Mouse (Mus musculus): ENCODE measurements around the gene Map7d1.

The Map7d1 gene

DNA sequence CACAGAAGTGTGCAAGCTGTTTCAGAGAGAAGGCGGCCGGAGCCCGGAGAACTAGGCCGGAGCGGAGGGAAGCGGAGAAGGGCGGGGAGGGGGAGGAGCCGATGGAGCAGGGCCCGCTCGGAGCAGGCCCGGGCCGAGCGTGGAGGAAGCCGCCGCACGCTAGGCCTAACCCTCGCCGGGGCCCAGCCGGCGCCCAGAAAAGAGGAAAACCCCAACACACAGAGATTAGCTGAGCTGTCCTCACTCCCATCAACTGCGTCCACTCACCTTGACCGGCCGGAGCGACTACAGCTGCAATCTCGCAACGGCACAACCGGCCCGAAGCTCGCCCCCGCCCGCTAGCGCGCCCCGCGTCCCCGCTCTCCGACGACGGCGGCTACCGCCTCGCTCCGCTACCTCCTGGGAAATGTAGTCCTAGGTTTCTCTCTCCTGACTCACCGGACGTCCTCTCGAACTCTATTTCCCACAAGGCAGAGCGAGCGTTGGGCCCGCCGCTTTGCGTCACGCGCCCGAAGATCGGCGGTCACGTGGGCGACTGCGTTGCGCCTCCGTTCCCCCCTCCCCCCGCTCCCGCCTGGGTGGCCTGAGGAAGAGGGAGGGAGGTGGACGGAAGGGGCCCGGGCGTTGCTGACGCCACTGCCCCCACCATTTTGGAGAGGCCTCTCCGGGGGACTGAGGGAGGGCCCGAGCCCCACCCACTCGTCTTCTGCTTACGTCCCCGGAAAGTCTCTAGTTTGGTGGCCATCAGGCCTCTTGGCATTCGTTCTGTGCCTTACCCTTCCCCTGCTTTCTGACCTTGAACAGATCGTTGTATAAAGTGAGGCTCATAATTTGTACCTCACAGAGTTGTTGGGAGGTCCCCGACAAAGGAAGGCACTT, 53.6 kb downstream of the Map7d1 start, which contains the start of gene Thrap3:
Thrap3 (minus strand) TSS at position 458 of the 879 bp plus-strand sequence.
- DNase-seq (ENCODE audit: low read depth in 2 of 2, low spot score in 2 of 2): peak; percentile 97 to 98

DNA sequence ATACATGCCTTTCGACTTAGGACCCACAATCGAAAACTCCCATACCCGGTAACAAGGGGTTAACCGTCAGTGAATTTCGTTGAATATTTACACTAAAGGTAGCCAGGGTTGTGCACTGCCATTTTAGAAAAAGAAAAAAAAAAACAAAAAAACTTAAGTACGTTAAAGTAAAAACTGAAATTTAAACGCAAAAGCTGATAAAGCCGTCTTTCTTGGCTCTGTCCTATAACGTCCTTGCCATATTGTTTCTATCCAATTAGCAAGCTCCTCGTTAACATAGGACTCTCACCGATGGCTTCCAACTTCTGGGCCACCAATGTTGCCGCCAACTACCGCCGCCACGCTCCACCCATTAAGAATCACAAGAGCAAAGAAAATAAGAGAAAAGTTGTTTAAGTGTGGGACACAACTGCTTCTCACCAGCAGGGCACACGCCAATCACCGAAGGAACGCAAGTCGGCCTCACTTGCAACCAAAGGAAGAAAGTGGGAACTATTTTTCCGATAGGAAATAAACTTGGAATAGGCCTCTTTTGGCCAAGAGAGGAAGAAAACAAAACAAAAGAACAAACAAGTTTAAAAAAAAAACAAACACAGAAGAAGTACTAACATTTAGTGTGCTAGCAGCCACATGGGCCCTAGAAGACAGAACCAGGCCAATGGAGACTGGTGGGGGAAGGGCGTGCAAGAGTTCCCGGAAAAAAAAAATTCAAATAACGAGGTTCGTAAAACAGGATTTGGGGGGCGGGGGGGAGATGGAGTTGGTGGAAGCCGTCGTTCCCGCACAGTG, 54.4 kb downstream of the Map7d1 start:
- DNase-seq (ENCODE audit: low read depth in 2 of 2, low spot score in 2 of 2): peak; percentile 48 to 66

DNA sequence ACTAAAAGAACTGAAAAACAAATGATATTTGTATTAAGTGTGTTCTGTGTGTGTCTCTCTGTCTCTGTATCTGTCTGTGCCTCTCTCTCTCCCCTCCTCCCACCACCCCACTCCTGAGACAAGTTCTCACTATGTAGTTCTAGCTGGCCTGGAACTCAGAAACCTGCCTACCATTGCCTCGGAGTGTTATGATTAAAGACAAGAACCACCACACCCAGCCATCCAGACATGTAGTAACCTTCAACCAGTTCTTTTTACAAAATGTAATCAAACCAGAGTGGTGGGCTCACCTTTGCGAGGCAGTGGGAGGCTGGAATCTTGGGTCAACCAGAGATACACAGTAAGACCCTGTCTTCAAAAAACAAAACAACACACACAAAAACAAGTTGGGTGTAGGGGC, 55.5 kb downstream of the Map7d1 start:
- no peak for DNase-seq (ENCODE audit: low read depth in 2 of 2, low spot score in 2 of 2)

DNA sequence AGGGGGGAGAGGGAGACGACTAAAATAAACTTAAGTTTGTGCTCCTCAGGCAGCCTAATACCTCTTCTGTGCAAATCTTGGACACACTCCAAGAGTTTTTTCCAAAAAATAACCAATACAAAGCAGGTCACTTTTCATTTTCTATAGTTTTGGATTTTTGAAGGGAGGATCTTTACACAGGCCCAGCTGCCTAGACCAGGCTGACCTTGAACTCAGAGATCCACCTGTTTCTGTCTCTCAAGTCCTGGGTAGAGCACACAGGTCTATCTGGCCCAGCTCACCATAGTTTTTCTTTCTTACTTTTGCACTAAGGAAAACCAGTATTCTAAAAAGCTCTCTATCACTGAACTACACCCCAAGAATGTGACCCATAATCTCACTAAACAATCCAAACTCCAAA, 56.1 kb downstream of the Map7d1 start:
- no peak for DNase-seq (ENCODE audit: low read depth in 2 of 2, low spot score in 2 of 2)

DNA sequence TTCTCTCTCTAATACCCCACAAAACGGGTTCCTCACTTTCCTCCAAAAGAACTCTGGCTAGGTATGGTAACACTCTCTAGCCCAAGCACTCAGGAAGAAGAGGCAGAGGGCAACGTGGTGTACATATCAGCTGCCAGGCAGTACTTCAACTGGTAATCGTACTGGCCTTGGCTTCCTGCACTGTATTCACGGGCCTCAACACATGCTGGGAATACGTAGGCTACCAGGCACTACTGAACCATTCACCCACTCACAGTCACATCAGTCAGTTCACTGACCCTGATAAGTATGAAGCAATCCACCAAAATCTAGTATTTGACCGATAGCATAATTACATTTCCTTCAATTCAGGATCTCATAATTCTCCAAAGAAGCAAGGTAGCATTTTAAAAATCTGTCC, 56.6 kb downstream of the Map7d1 start:
- DNase-seq (ENCODE audit: low read depth in 2 of 2, low spot score in 2 of 2): no peak

DNA sequence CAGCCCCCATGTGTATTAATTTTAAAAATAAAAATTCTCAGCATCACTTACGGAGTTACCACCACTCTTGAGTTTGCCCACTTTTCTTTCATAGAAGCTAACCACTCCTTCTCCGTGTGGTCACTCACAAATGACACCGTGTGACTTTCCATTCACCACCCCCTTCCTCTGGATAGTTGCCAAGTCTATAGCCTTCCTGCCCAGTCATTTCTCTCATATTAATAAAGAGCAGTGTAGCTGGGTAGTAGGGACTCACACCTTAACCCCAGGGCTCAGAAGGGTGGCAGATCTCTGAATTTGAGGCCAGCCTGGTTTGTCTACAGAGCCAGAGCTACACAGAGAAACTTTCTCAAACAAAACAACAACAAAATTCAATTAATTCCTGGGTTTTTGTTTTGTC, 58.7 kb downstream of the Map7d1 start:
- no peak for DNase-seq (ENCODE audit: low read depth in 2 of 2, low spot score in 2 of 2)

DNA sequence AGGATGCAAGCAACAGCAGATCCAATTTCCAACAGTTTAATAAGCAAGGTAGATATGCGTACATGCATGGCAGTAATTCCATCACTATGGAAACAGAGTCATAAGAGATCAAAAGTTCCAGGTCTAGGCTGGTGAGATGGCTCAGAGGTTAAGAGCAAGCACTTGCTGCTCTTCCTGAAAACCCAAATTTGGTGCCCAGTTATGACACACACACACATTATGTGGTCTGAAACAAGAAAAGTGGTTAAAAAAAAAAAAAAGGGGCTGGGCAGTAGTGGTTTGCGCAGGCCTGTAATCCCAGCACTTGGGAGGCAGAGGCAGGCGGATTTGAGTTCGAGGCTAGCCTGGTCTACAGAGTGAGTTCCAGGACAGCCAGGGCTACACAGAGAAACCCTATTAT, 61.2 kb downstream of the Map7d1 start:
- DNase-seq (ENCODE audit: low read depth in 2 of 2, low spot score in 2 of 2): no peak

DNA sequence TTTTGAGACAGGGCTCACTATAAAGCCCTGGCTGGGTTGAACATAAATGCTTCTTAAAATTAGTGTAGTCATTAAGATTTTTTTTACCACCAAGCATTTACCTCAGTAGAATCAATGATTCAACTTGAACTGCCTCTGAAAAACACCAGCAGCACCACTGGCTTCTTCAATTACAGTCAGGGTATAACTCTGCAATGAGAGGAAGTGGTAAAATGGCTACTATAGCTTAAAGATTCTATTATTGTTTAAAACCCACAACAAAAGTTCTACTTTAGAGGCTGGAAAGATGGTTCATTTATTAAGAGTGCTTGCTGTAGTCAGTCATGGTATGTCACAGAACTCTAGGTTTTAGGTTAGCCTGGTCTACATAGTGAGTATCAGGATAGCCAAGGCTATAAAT, 61.9 kb downstream of the Map7d1 start:
- DNase-seq (ENCODE audit: low read depth in 2 of 2, low spot score in 2 of 2): no peak

DNA sequence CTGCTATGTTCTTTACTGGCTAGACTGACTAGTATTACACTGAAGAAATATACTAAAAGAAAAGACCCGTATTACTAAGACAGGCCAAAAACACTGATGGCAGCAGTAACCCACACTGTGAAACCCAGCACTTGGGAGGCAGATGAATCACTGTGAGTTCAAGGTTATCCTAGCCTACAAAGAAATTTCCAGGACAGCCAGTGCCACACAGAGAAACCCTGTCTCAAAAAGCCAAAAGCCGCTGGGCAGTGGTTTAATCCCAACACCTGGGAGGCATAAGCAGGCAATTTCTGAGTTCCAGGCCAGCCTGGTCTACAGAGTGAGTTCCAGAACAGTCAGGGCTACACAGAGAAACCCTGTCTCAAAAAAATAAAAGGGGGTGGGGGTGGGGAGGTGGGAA, 65.5 kb downstream of the Map7d1 start:
- DNase-seq (ENCODE audit: low read depth in 2 of 2, low spot score in 2 of 2): no peak

DNA sequence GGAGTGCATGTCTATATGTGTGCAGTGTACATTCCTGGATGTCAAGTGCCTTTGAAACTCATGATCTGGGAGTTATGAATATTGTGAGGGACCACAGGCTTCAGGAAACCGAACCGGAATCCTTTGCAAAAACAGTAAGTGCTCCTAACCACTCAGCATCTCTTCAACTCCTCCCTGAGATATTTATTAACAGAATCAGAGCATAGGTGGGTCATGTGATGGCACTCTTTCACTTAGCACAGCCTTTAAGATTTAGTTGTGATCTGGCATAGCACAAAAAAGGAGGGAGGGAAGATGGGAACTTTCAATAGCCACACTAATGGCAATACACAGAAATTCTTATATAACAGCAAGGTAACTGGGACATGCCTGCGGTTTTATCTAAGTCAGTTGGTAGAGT, 69.0 kb downstream of the Map7d1 start:
- no peak for DNase-seq (ENCODE audit: low read depth in 2 of 2, low spot score in 2 of 2)

DNA sequence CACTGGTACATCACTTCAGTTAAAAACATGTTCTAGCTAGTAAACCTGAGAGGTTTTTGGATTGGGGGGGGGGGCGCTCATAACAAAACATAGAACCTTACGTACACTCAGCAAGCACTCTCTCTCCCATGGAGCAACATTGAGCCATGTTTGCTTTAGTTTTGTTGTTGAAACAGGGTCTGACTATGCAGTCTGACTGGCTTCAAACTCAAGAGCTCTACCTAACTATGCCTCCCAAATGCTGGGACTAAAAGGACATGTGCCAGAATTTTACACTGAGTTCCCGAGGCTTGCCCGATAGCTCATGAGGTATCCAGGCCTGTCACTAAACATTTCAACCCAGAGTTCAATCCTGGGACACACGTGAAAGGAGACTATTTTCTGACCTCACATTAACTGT, 73.1 kb downstream of the Map7d1 start:
- no peak for DNase-seq (ENCODE audit: low read depth in 2 of 2, low spot score in 2 of 2)

Data from CD8-positive naive resting alpha-beta T cell, adult 2 months (primary cell).